Mouse (Mus musculus): Measurements from ENCODE around the gene Fbxo27.

GRCm38 (mm10) chr7:28700269-28700668 is 7.6 kb downstream of the Fbxo27 start:
- TF ChIP-seq POLR2A (IDR thresholded peaks at IDR 0.05; ENCODE audit: insufficient read depth, low read length) (no peak), CTCF (IDR thresholded peaks at IDR 0.05; ENCODE audit: low read depth, low read length) (no peak)
